Mouse (Mus musculus): ENCODE results near the gene Gsk3b.
A peak's percentile ranks its signal among the peaks of the same experiment; 100 is the strongest.
"Not testable (repeated sequence)": the region's sequence is repeated elsewhere in the genome, so short reads cannot be mapped to it uniquely, and the experiment has no call there.

Gsk3b gene

GRCm38 (mm10) chr16:38191460-38191859, 102.7 kb downstream of the Gsk3b start:
- no peak for DNase-seq

GRCm38 (mm10) chr16:38192640-38193039, 103.8 kb downstream of the Gsk3b start:
- no peak for DNase-seq

GRCm38 (mm10) chr16:38197299-38197698, 108.5 kb downstream of the Gsk3b start:
- DNase-seq: peak; percentile 64 to 80

GRCm38 (mm10) chr16:38205272-38205671, 116.5 kb downstream of the Gsk3b start:
- no peak for DNase-seq

- not testable (repeated sequence) for DNase-seq
These were observed 133.7 kb downstream of the Gsk3b start for GRCm38 (mm10) chr16:38222491-38222890.

GRCm38 (mm10) chr16:38236936-38237585, 148.3 kb downstream of the Gsk3b start:
- no peak for DNase-seq

- peak; percentile 11 to 56 for DNase-seq
These were observed 150.9 kb downstream of the Gsk3b start for GRCm38 (mm10) chr16:38239729-38240128.

- DNase-seq: no peak
These were observed 151.4 kb downstream of the Gsk3b start for GRCm38 (mm10) chr16:38240167-38240566.

- DNase-seq: no peak
These were observed 155.3 kb downstream of the Gsk3b start for GRCm38 (mm10) chr16:38244111-38244510.

- no peak for DNase-seq
These were observed 156.6 kb downstream of the Gsk3b start for GRCm38 (mm10) chr16:38245379-38245778.

- DNase-seq: no peak
These were observed 157.2 kb downstream of the Gsk3b start for GRCm38 (mm10) chr16:38245849-38246585.

- no peak for DNase-seq
These were observed 159.6 kb downstream of the Gsk3b start for GRCm38 (mm10) chr16:38248331-38248961.

- DNase-seq: no peak
These were observed 161.7 kb downstream of the Gsk3b start for GRCm38 (mm10) chr16:38250467-38250866.

GRCm38 (mm10) chr16:38254001-38254400, 165.2 kb downstream of the Gsk3b start:
- DNase-seq: no peak

- no peak for DNase-seq
These were observed 166.3 kb downstream of the Gsk3b start for GRCm38 (mm10) chr16:38255107-38255506.

GRCm38 (mm10) chr16:38255927-38256326, 167.1 kb downstream of the Gsk3b start:
- DNase-seq: peak; percentile 36 to 49

GRCm38 (mm10) chr16:38271601-38272000, 182.8 kb downstream of the Gsk3b start:
- no peak for DNase-seq

- DNase-seq: no peak
These were observed 183.7 kb downstream of the Gsk3b start for GRCm38 (mm10) chr16:38272483-38272882.

GRCm38 (mm10) chr16:38274737-38275136, 185.9 kb downstream of the Gsk3b start:
- DNase-seq: no peak

GRCm38 (mm10) chr16:38279794-38280193, 191.0 kb downstream of the Gsk3b start:
- no peak for DNase-seq

- no peak for DNase-seq
These were observed 192.2 kb downstream of the Gsk3b start for GRCm38 (mm10) chr16:38280951-38281350.

- peak in 1 of 2 experiments; percentile 35 for DNase-seq
These were observed 193.9 kb downstream of the Gsk3b start for GRCm38 (mm10) chr16:38282559-38283160.

- no peak for DNase-seq
These were observed 194.5 kb downstream of the Gsk3b start for GRCm38 (mm10) chr16:38283300-38283699.
